Mouse (Mus musculus): ENCODE measurements at regions not wholly inside any gene's neighbourhood (a gene's known extent, or its start where the extent isn't known, plus 50 kb on each side); places are given as distances from the start of the nearest gene placed in this dataset.

DNA sequence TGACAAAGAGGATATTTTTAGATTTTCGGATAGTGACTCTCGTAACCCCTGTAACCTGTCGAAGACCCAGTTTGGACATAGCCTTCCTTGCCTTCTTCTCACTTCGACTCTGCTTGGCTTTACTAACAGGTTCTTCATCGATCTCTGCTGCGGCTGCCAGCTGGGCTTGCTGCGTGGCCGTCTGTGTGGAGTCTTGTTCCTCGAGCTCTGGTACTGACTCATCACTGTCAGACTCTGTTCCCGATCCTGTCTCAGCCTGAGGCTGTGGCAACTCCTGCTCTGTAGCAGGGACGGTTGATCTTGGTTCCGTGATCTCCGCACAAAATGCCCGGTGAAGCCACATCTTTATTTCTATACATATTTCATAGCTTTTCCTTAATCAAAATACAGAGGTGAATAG, 1230.7 kb downstream of the Flrt2 start:
- DNase-seq (ENCODE audit: low read depth, low spot score): peak; percentile 13
